Mouse (Mus musculus) embryonic facial prominence, embryonic 14.5 days (tissue): ENCODE data around the gene Gm6121. TPM values are rescaled to one million over a fixed set of nuclear protein-coding genes. Genes with fewer than 3 reads are reported as not detected.
"Not testable (repeated sequence)": the region's sequence is repeated elsewhere in the genome, so short reads cannot be mapped to it uniquely, and the experiment has no call there.

ENCODE experiments used
- ATAC-seq: fragments of 200-750 bp; cut with Nextera tagmentation; 2 replicates; pipeline ENCODE4 v1.8.0; 2017; ENCODE audit warnings: low read depth, moderate number of reproducible peaks, moderate TSS enrichment
- DNase-seq: peaks from one replicate; pipeline ENCODE4 v3.0.0-alpha.2; 2015; ENCODE audit warnings: low spot score
- H3K27ac ChIP-seq: fragments of 300-500 bp; sonication (generic); replicated peaks from 2 replicates; pipeline ENCODE4 v1.5.1; 2014; ENCODE audit warnings: low read depth, mild to moderate bottlenecking, low read length, moderate library complexity
- H3K27me3 ChIP-seq: fragments of 300-500 bp; sonication (generic); replicated peaks from 2 replicates; pipeline ENCODE4 v1.6.1; 2014; ENCODE audit warnings: low read length; ENCODE audit not compliant: control insufficient read depth, insufficient read depth
- H3K36me3 ChIP-seq: fragments of 300-500 bp; sonication (generic); 2 replicates; pipeline ENCODE4 v1.6.1; 2014; ENCODE audit warnings: low read length, mixed read lengths; ENCODE audit not compliant: control insufficient read depth, insufficient read depth
- H3K4me1 ChIP-seq: fragments of 300-500 bp; sonication (generic); 2 replicates; pipeline ENCODE4 v1.6.1; 2014; ENCODE audit warnings: antibody characterized with exemption, low read length; ENCODE audit not compliant: control insufficient read depth, insufficient read depth
- H3K4me2 ChIP-seq: fragments of 300-500 bp; sonication (generic); 2 replicates; pipeline ENCODE4 v1.6.1; 2014; ENCODE audit warnings: low read depth, mild to moderate bottlenecking, low read length, moderate library complexity, mixed read lengths
- H3K4me3 ChIP-seq: fragments of 300-500 bp; sonication (generic); 2 replicates; pipeline ENCODE4 v1.5.1; 2014; ENCODE audit warnings: low read depth, mild to moderate bottlenecking, low read length
- H3K9ac ChIP-seq: fragments of 300-500 bp; sonication (generic); 2 replicates; pipeline ENCODE4 v1.6.1; 2014; ENCODE audit warnings: low read depth, mild to moderate bottlenecking, low read length, moderate library complexity, mixed read lengths
- H3K9me3 ChIP-seq: fragments of 300-500 bp; sonication (generic); 2 replicates; pipeline ENCODE4 v1.6.1; 2016; ENCODE audit warnings: low read length; ENCODE audit not compliant: control insufficient read depth
- WGBS: fragments of 180-500 bp; shearing (Covaris S2); extraction: QIAGEN DNeasy Blood & Tissue Kit; methylation state at CpG from one replicate; pipeline ENCODE4 v1.1.7; 2014; 5-methylcytosine and 5-hydroxymethylcytosine counted together
- polyA plus RNA-seq: library from polyadenylated mRNA; unstranded; fragments of >200 nt; fragmentation: Nextera tagmentation; extraction: Ambion mirVana; gene quantifications from 2 replicates; pipeline ENCODE4 v1.2.1, GENCODE M21; 2014

Gene Gm6121
- polyA plus RNA-seq = not detected in 2 replicates

GRCm38 (mm10) chrX:26935597-26935996, at the start of gene Gm6121:
Gene Gm6121 (minus strand): TSS chrX:26935697.
- no CpG with 5 or more reads among the region's 5 CpGs for WGBS
- not testable (repeated sequence) for H3K4me1 ChIP-seq, H3K27me3 ChIP-seq

More at GRCm38 (mm10) chrX:26935597-26935996, at the start of gene Gm6121:
- not testable (repeated sequence) for ATAC-seq, H3K9ac ChIP-seq, H3K4me3 ChIP-seq, H3K9me3 ChIP-seq, H3K27ac ChIP-seq, H3K4me2 ChIP-seq, H3K36me3 ChIP-seq, DNase-seq

Other genes with a start within 250 kb of the Gm6121 start
- not detected in 2 replicates for gene Gm14525, start 233.1 kb downstream of the Gm6121 start, polyA plus RNA-seq